In the genomic region with DNA sequence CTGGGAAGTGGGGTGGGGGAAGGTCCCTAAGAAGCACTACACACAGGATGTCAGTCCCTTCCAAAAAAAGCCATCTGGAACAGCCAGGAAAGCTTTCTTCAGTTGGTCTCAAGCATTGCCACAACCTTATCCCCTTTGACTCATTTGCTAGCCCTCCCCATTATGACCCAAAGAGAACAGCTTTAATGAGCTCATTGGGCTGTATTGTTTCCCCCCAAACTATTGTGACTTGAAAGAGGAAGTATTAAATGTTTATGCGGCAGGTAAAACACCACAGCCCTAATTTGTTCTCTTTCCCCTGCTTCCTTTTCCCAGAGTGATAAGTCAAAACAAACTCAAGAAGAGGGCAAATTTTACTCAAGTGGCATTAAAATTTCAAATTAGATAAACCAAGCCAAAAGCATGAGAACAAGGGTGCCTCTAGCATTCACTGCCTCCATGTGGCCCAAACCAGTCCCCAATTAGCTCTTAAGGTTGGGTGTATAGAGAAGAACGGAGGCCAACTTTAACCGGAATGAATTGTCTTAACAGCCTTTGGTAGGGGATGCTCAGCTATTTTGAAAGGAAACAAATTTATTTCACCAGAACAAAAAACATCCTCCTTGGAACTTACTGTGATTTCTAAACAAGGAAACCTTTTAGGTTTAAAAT, we compare ENCODE assay signal across 26 mouse cellular contexts.
DNase-seq lines count a peak whose midpoint lies in the region; ATAC-seq lines count a peak whose summit lies in the region.
"Had no signal": no experiment of that assay in that cellular context is flagged by ENCODE, and none has a peak within 500 bp of the region (broad histone marks: within the 10 kb centered on the region; RNA-seq: fewer than 3 reads in every experiment).

No protein-coding gene starts in this region.

- peak; percentile 5 for DNase-seq in retina, postnatal 1 day
- DNase-seq in retina, embryonic 14.5 days (ENCODE audit: low spot score), result no peak
- DNase-seq in MEL-GATA-1-ER (ENCODE audit: extremely low read depth, low read depth), result peak; percentile 11
- peak; percentile 7 for DNase-seq in splenic B cell, adult 2 months (ENCODE audit: low read depth, low spot score)
- DNase-seq in cerebellum, postnatal 14 days, result no peak
- no peak for DNase-seq in urinary bladder, postnatal 25 days (ENCODE audit: low spot score)
- DNase-seq in layer of hippocampus, postnatal 25 days (ENCODE audit: extremely low spot score in 1 of 2, low spot score in 1 of 2), result no peak
- DNase-seq: adrenal gland, adult 2 months; cerebellum, adult 18-20 months; cerebellum, postnatal 36 days; gastrocnemius, postnatal 25 days; heart, postnatal 36 days; kidney, adult 8-10 months; kidney, postnatal 14 days; liver, embryonic 13.5 days; lung, adult 2 months; lung, postnatal 14 days; right cerebral cortex, postnatal 14 days; thymus, postnatal 14 days had no signal

- H3K27me3 ChIP-seq in splenic B cell, adult 2 months (ENCODE audit: control insufficient read depth, insufficient read depth, low read length, poor library complexity, severe bottlenecking), result no peaks in the 10 kb centered on the region
- H3K27me3 ChIP-seq: embryonic facial prominence, embryonic 15.5 days; heart, embryonic 15.5 days; intestine, embryonic 15.5 days; liver, embryonic 13.5 days had no signal

- H3K36me3 ChIP-seq in splenic B cell, adult 2 months (ENCODE audit: control insufficient read depth, insufficient read depth, low read length, poor library complexity, severe bottlenecking), result no peaks in the 10 kb centered on the region
- H3K36me3 ChIP-seq: embryonic facial prominence, embryonic 15.5 days; heart, embryonic 15.5 days; intestine, embryonic 15.5 days; liver, embryonic 13.5 days; neural tube, embryonic 15.5 days had no signal

- peak; percentile 60 for ATAC-seq in granulocyte monocyte progenitor cell, adult 5-6 weeks (replicated peaks; ENCODE audit: poor library complexity, severe bottlenecking)
- ATAC-seq: CD4-positive, CD25-positive, alpha-beta regulatory T cell, adult 4 months; hindbrain, embryonic 16.5 days; intestine, embryonic 15.5 days had no signal

Comparison
In these comparisons a context has a peak if more than half of its experiments do, and no peak if none do; other contexts are left out.
1. DNase-seq: peak in retina, postnatal 1 day (single experiment), MEL-GATA-1-ER (single experiment) and splenic B cell, adult 2 months (single experiment); none in retina, embryonic 14.5 days (single experiment), cerebellum, postnatal 14 days (0 of 2), urinary bladder, postnatal 25 days (single experiment) and layer of hippocampus, postnatal 25 days (0 of 2).